8 mouse cellular contexts compared by ENCODE assay signal in genomic region chr15:79670972-79671299, GRCm38 (mm10). TPM values are rescaled to one million over a fixed set of nuclear protein-coding genes. Genes with fewer than 3 reads are reported as not detected.
DNase-seq lines count a peak whose midpoint lies in the region; ATAC-seq and TF ChIP-seq lines count a peak whose summit lies in the region.

No protein-coding gene starts in this region.

- intact Hi-C loops in heart, adult 2 months (cut with DNase I), result loop anchor here (1.0 kb wide), 1 partner anchor 13 kb away; the partner anchor contains the start of gene Fam227a
- intact Hi-C loops in heart, postnatal 36 days (cut with DNase I), result loop anchor here (2.0 kb wide), 1 partner anchor 16 kb away; the partner anchor contains the start of gene Josd1

- peak overlapping the region; percentile 70 for H3K27ac ChIP-seq in heart, adult 2 months
- peak overlapping the region; percentile 42 for H3K27ac ChIP-seq in CH12.LX (ENCODE audit: insufficient read depth, low read depth)
- H3K27ac ChIP-seq in forebrain, embryonic 13.5 days, result peak overlapping the region; percentile 54; the same call in 1 of the 2 replicates
- H3K27ac ChIP-seq in liver, embryonic 15.5 days (replicated peaks), result peak overlapping the region; percentile 80

- peaks cover 2% of the 10 kb centered on the region; the same call in 1 of the 2 replicates for H3K4me1 ChIP-seq in heart, adult 2 months (ENCODE audit: control insufficient read depth, insufficient read depth, low read length)
- peaks cover 2 to 24% of the 10 kb centered on the region in 2 experiments for H3K4me1 ChIP-seq in CH12.LX (ENCODE audit: control insufficient read depth in 1 of 2, insufficient read depth in 2 of 2)
- peaks cover 7% of the 10 kb centered on the region for H3K4me1 ChIP-seq in forebrain, embryonic 13.5 days
- peaks cover 23% of the 10 kb centered on the region for H3K4me1 ChIP-seq in liver, embryonic 15.5 days (replicated peaks)

- no peaks in the 10 kb centered on the region for H3K36me3 ChIP-seq in heart, adult 2 months (ENCODE audit: control insufficient read depth, insufficient read depth, low read length)
- peaks cover 39 to 63% of the 10 kb centered on the region in 2 experiments for H3K36me3 ChIP-seq in CH12.LX (replicated peaks in 1 of 2; ENCODE audit: control insufficient read depth in 1 of 2, insufficient read depth in 1 of 2, low read length in 1 of 2)
- H3K36me3 ChIP-seq in forebrain, embryonic 13.5 days (ENCODE audit: poor library complexity, severe bottlenecking), result peaks cover 60% of the 10 kb centered on the region
- peaks cover 49% of the 10 kb centered on the region for H3K36me3 ChIP-seq in liver, embryonic 15.5 days (replicated peaks)

- H3K9ac ChIP-seq in heart, adult 2 months (ENCODE audit: low read depth, low read length), result peak overlapping the region; percentile 86
- peak overlapping the region; percentile 84 for H3K9ac ChIP-seq in CH12.LX (ENCODE audit: insufficient read depth, low read depth)
- peak overlapping the region; percentile 86 for H3K9ac ChIP-seq in forebrain, embryonic 13.5 days
- peak overlapping the region; percentile 93 for H3K9ac ChIP-seq in liver, embryonic 15.5 days

- no peak for TF ChIP-seq EP300 in heart, adult 2 months (IDR thresholded peaks at IDR 0.05; ENCODE audit: insufficient read depth, low read depth, low read length)
- no peak for TF ChIP-seq EP300 in CH12.LX (IDR thresholded peaks at IDR 0.05; ENCODE audit: low read length)

- H3K4me3 ChIP-seq in heart, adult 2 months, result peak overlapping the region; percentile 98
- peak overlapping the region; percentile 89 to 96 (median 89) for H3K4me3 ChIP-seq in CH12.LX (replicated peaks in 1 of 3; ENCODE audit: low read depth in 2 of 3, low read length in 2 of 3, poor library complexity in 1 of 3)
- peak overlapping the region; percentile 92 for H3K4me3 ChIP-seq in forebrain, embryonic 13.5 days
- peak overlapping the region; percentile 94 for H3K4me3 ChIP-seq in liver, embryonic 15.5 days (replicated peaks)

- no peaks in the 10 kb centered on the region for H3K9me3 ChIP-seq in CH12.LX (replicated peaks; ENCODE audit: low read length)
- no peaks in the 10 kb centered on the region for H3K9me3 ChIP-seq in forebrain, embryonic 13.5 days (replicated peaks)
- no peaks in the 10 kb centered on the region for H3K9me3 ChIP-seq in liver, embryonic 15.5 days (replicated peaks)

- peak; percentile 58 for ATAC-seq in forebrain, embryonic 13.5 days
- peak; percentile 69 for ATAC-seq in liver, embryonic 15.5 days (ENCODE audit: insufficient read depth)
- ATAC-seq in CD4-positive, CD25-positive, alpha-beta regulatory T cell, adult 4 months, result no peak

- no peak for TF ChIP-seq RAD21 in CH12.LX (IDR thresholded peaks at IDR 0.05; ENCODE audit: low read depth, low read length)

- under 1% methylated on average over 36 of the region's 37 CpGs for WGBS in heart, adult 2 months
- 1% methylated on average over 36 of the region's 37 CpGs for WGBS in forebrain, embryonic 13.5 days
- WGBS in liver, embryonic 15.5 days (ENCODE audit: insufficient replicate concordance), result under 1% methylated on average over 37 of the region's 37 CpGs

- dilution Hi-C loops in CH12.LX (cut with MboI; ENCODE audit: extremely low pct_ligation_motif_present, extremely low pct_unique_long_range_greater_than_20kb, low sequenced_read_pairs), result no loop called here

- TF ChIP-seq POLR2A in heart, adult 2 months (IDR thresholded peaks at IDR 0.05; ENCODE audit: insufficient read depth, low read depth, low read length), result no peak
- no peak for TF ChIP-seq POLR2A in CH12.LX (IDR thresholded peaks at IDR 0.05; ENCODE audit: low read depth, low read length)

- H3K4me2 ChIP-seq in CH12.LX (ENCODE audit: insufficient read depth, low read depth, poor library complexity, severe bottlenecking), result no peak overlapping the region
- H3K4me2 ChIP-seq in forebrain, embryonic 13.5 days, result peak overlapping the region; percentile 89
- H3K4me2 ChIP-seq in liver, embryonic 15.5 days, result peak overlapping the region; percentile 75

- in situ Hi-C loops in CH12.LX (cut with MboI; ENCODE audit: low pct_ligation_motif_present, low pct_unique_long_range_greater_than_20kb, low sequenced_read_pairs), result no loop called here

- no peaks in the 10 kb centered on the region for H3K27me3 ChIP-seq in heart, adult 2 months (ENCODE audit: control insufficient read depth, insufficient read depth, low read length)
- no peaks in the 10 kb centered on the region for H3K27me3 ChIP-seq in CH12.LX (replicated peaks)
- no peaks in the 10 kb centered on the region for H3K27me3 ChIP-seq in forebrain, embryonic 13.5 days
- H3K27me3 ChIP-seq in liver, embryonic 15.5 days, result no peaks in the 10 kb centered on the region

- 0 out of 2 replicates have a peak, but pooled peaks cover 2% of the 10 kb centered on the region for H3K79me2 ChIP-seq in heart, adult 2 months (replicated peaks; ENCODE audit: control insufficient read depth, insufficient read depth, low read length)
- peaks cover 21% of the 10 kb centered on the region for H3K79me2 ChIP-seq in CH12.LX (replicated peaks; ENCODE audit: control insufficient read depth, extremely low read depth, insufficient read depth, poor library complexity, severe bottlenecking)

- no peak for TF ChIP-seq CTCF in heart, adult 2 months (IDR thresholded peaks at IDR 0.05)
- no peak for TF ChIP-seq CTCF in CH12.LX (conservative IDR thresholded peaks at IDR 0.05 in 1 of 2, IDR thresholded peaks at IDR 0.05 in 1 of 2; ENCODE audit: low read depth in 2 of 2, low read length in 2 of 2)

- no peak for DNase-seq in heart, adult 2 months
- DNase-seq in heart, postnatal 36 days, result no peak
- DNase-seq in CH12.LX (ENCODE audit: extremely low read depth), result no peak
- DNase-seq in T-cell, adult 2 months (ENCODE audit: low spot score), result no peak
- DNase-seq in cerebellum, adult 11-12 months, result no peak

TF ChIP-seq in CH12.LX, 34 proteins besides CTCF, POLR2A, EP300 and RAD21:
- no peak for TF ChIP-seq JUND (conservative IDR thresholded peaks at IDR 0.05; ENCODE audit: low read depth, low read length)
- no peak for TF ChIP-seq MEF2A (IDR thresholded peaks at IDR 0.05; ENCODE audit: borderline replicate concordance, low read depth, low read length)
- no peak for TF ChIP-seq ELF1 (IDR thresholded peaks at IDR 0.05; ENCODE audit: low read depth, low read length)
- TF ChIP-seq SIN3A (IDR thresholded peaks at IDR 0.05; ENCODE audit: low read length), result no peak

RNA-seq across cellular contexts. Expression of gene Tomm22, which starts 0.3 kb away (rescaled TPM):
- 100 to 1,000 TPM in 1 of 2 experiments, 10 to 100 TPM in 1; 99.8 to 109 TPM for total RNA-seq in heart, adult 2 months (2021)
- 57.8 and 112 TPM in 2 replicates for polyA plus RNA-seq in heart, adult 2 months (2012; rRNA removed)
- 100 to 1,000 TPM; 110 to 120 TPM for total RNA-seq in heart, postnatal 36 days (2021)
- total RNA-seq in CH12.LX (2012; rRNA removed) (109 and 142 TPM in 2 replicates), CH12.LX (2014; rRNA removed) (495 and 496 TPM in 2 replicates)
- polyA plus RNA-seq in CH12.LX (2012; ENCODE audit: insufficient read length, low read depth), result 212 and 234 TPM in 2 replicates
- 288 TPM in 2 replicates for polyA plus RNA-seq in forebrain, embryonic 13.5 days (2015; fragmentation: Nextera tagmentation; extraction: Ambion mirVana)
- polyA plus RNA-seq in liver, embryonic 15.5 days (2015; fragmentation: Nextera tagmentation; extraction: Ambion mirVana), result 124 and 134 TPM in 2 replicates
- polyA plus RNA-seq in CD4-positive, CD25-positive, alpha-beta regulatory T cell, adult 4 months (2017; shearing (Covaris generic)), result 100 to 1,000 TPM; 183 to 185 TPM

RNA-seq across cellular contexts. Expression of gene Cby1, which starts 11.9 kb away (rescaled TPM):
- 10 to 100 TPM; 18.6 to 19.3 TPM for total RNA-seq in heart, adult 2 months (2021)
- polyA plus RNA-seq in heart, adult 2 months (2012; rRNA removed), result 10.1 and 13.8 TPM in 2 replicates
- 10 to 100 TPM; 21.3 to 23.5 TPM for total RNA-seq in heart, postnatal 36 days (2021)
- total RNA-seq in CH12.LX (2012; rRNA removed), result 17.6 and 20.2 TPM in 2 replicates
- total RNA-seq in CH12.LX (2014; rRNA removed), result 19.3 and 19.5 TPM in 2 replicates
- 16.9 and 20.7 TPM in 2 replicates for polyA plus RNA-seq in CH12.LX (2012; ENCODE audit: insufficient read length, low read depth)
- 103 and 109 TPM in 2 replicates for polyA plus RNA-seq in forebrain, embryonic 13.5 days (2015; fragmentation: Nextera tagmentation; extraction: Ambion mirVana)
- 12.3 and 12.7 TPM in 2 replicates for polyA plus RNA-seq in liver, embryonic 15.5 days (2015; fragmentation: Nextera tagmentation; extraction: Ambion mirVana)
- 10 to 100 TPM; 16.1 to 16.3 TPM for polyA plus RNA-seq in CD4-positive, CD25-positive, alpha-beta regulatory T cell, adult 4 months (2017; shearing (Covaris generic))

RNA-seq across cellular contexts. Expression of gene Fam227a, which starts 12.2 kb away (rescaled TPM):
- under 1 TPM; 0.75 to 0.84 TPM for total RNA-seq in heart, adult 2 months (2021)
- 1.2 and 1.4 TPM in 2 replicates for polyA plus RNA-seq in heart, adult 2 months (2012; rRNA removed)
- total RNA-seq in heart, postnatal 36 days (2021), result 1 to 10 TPM in 1 of 2 experiments, under 1 TPM in 1; 0.78 to 1.7 TPM
- total RNA-seq in CH12.LX (2012; rRNA removed), result 0.34 and 0.42 TPM in 2 replicates
- total RNA-seq in CH12.LX (2014; rRNA removed), result 0.12 and 0.48 TPM in 2 replicates
- 0.20 and 0.31 TPM in 2 replicates for polyA plus RNA-seq in CH12.LX (2012; ENCODE audit: insufficient read length, low read depth)
- polyA plus RNA-seq in forebrain, embryonic 13.5 days (2015; fragmentation: Nextera tagmentation; extraction: Ambion mirVana), result 5.8 and 6.3 TPM in 2 replicates
- polyA plus RNA-seq in liver, embryonic 15.5 days (2015; fragmentation: Nextera tagmentation; extraction: Ambion mirVana), result 0.05 and 0.12 TPM in 2 replicates
- polyA plus RNA-seq in CD4-positive, CD25-positive, alpha-beta regulatory T cell, adult 4 months (2017; shearing (Covaris generic)), result under 1 TPM; 0.15 to 0.50 TPM

RNA-seq across cellular contexts. Expression of gene Josd1, which starts 16.8 kb away (rescaled TPM):
- total RNA-seq in heart, adult 2 months (2021), result 10 to 100 TPM; 22.1 to 24.9 TPM
- 16.1 and 25.6 TPM in 2 replicates for polyA plus RNA-seq in heart, adult 2 months (2012; rRNA removed)
- total RNA-seq in heart, postnatal 36 days (2021), result 10 to 100 TPM; 24.2 to 25.0 TPM
- 34.9 and 41.0 TPM in 2 replicates for total RNA-seq in CH12.LX (2012; rRNA removed)
- 48.3 and 50.6 TPM in 2 replicates for total RNA-seq in CH12.LX (2014; rRNA removed)
- polyA plus RNA-seq in CH12.LX (2012; ENCODE audit: insufficient read length, low read depth), result 28.2 and 30.1 TPM in 2 replicates
- polyA plus RNA-seq in forebrain, embryonic 13.5 days (2015; fragmentation: Nextera tagmentation; extraction: Ambion mirVana), result 17.9 and 18.7 TPM in 2 replicates
- polyA plus RNA-seq in liver, embryonic 15.5 days (2015; fragmentation: Nextera tagmentation; extraction: Ambion mirVana), result 20.1 and 22.3 TPM in 2 replicates
- 1 to 10 TPM; 4.2 to 6.8 TPM for polyA plus RNA-seq in CD4-positive, CD25-positive, alpha-beta regulatory T cell, adult 4 months (2017; shearing (Covaris generic))

RNA-seq across cellular contexts. Expression of gene Gtpbp1, which starts 19.7 kb away (rescaled TPM):
- 10 to 100 TPM; 26.9 to 30.1 TPM for total RNA-seq in heart, adult 2 months (2021)
- 27.0 and 30.5 TPM in 2 replicates for polyA plus RNA-seq in heart, adult 2 months (2012; rRNA removed)
- total RNA-seq in heart, postnatal 36 days (2021), result 10 to 100 TPM; 27.2 to 28.4 TPM
- total RNA-seq in CH12.LX (2012; rRNA removed), result 32.9 and 34.2 TPM in 2 replicates
- total RNA-seq in CH12.LX (2014; rRNA removed), result 25.3 and 25.5 TPM in 2 replicates
- polyA plus RNA-seq in CH12.LX (2012; ENCODE audit: insufficient read length, low read depth), result 45.2 and 45.3 TPM in 2 replicates
- polyA plus RNA-seq in forebrain, embryonic 13.5 days (2015; fragmentation: Nextera tagmentation; extraction: Ambion mirVana), result 47.2 and 50.9 TPM in 2 replicates
- 29.9 and 33.5 TPM in 2 replicates for polyA plus RNA-seq in liver, embryonic 15.5 days (2015; fragmentation: Nextera tagmentation; extraction: Ambion mirVana)
- polyA plus RNA-seq in CD4-positive, CD25-positive, alpha-beta regulatory T cell, adult 4 months (2017; shearing (Covaris generic)), result 10 to 100 TPM; 21.0 to 21.6 TPM
